Mouse (Mus musculus) kidney, embryonic 16.5 days (tissue): ENCODE data around the gene Dvl2. TPM values are rescaled to one million over a fixed set of nuclear protein-coding genes. Genes with fewer than 3 reads are reported as not detected.
"Not testable (repeated sequence)": the region's sequence is repeated elsewhere in the genome, so short reads cannot be mapped to it uniquely, and the experiment has no call there.

ENCODE experiments used
- ATAC-seq: fragments of 200-750 bp; cut with Nextera tagmentation; 2 replicates; pipeline ENCODE4 v1.8.0; 2017; ENCODE audit warnings: moderate TSS enrichment; ENCODE audit not compliant: low FRiP score, low TSS enrichment
- H3K27ac ChIP-seq: fragments of 300-500 bp; sonication (generic); 2 replicates; pipeline ENCODE4 v1.5.1; 2014; ENCODE audit warnings: low read length
- H3K27me3 ChIP-seq: fragments of 300-500 bp; sonication (generic); 2 replicates; pipeline ENCODE4 v1.6.1; 2014; ENCODE audit warnings: low read length, control low read depth, mixed read lengths; ENCODE audit not compliant: insufficient read depth
- H3K36me3 ChIP-seq: fragments of 300-500 bp; sonication (generic); 2 replicates; pipeline ENCODE4 v1.6.1; 2014; ENCODE audit warnings: low read length, control low read depth, mixed read lengths; ENCODE audit not compliant: insufficient read depth
- H3K4me1 ChIP-seq: fragments of 300-500 bp; sonication (generic); 2 replicates; pipeline ENCODE4 v1.6.1; 2014; ENCODE audit warnings: low read length, control low read depth, mixed read lengths; ENCODE audit not compliant: insufficient read depth
- H3K4me2 ChIP-seq: fragments of 300-500 bp; sonication (generic); replicated peaks from 2 replicates; pipeline ENCODE4 v1.6.1; 2014; ENCODE audit warnings: low read depth, low read length
- H3K4me3 ChIP-seq: fragments of 300-500 bp; sonication (generic); 2 replicates; pipeline ENCODE4 v1.5.1; 2014; ENCODE audit warnings: mild to moderate bottlenecking, low read length
- H3K9ac ChIP-seq: fragments of 300-500 bp; sonication (generic); replicated peaks from 2 replicates; pipeline ENCODE4 v1.6.1; 2014; ENCODE audit warnings: low read length
- H3K9me3 ChIP-seq: fragments of 300-500 bp; sonication (generic); 2 replicates; pipeline ENCODE4 v1.6.1; 2016; ENCODE audit warnings: low read length, control low read depth
- WGBS: fragments of 180-500 bp; shearing (Covaris S2); extraction: QIAGEN DNeasy Blood & Tissue Kit; methylation state at CpG from one replicate; pipeline ENCODE4 v1.1.7; 2014; 5-methylcytosine and 5-hydroxymethylcytosine counted together
- polyA plus RNA-seq: library from polyadenylated mRNA; unstranded; fragments of >200 nt; fragmentation: Nextera tagmentation; extraction: Ambion mirVana; gene quantifications from 2 replicates; pipeline ENCODE4 v1.2.1, GENCODE M21; 2015

Gene Dvl2
- polyA plus RNA-seq, result 39.1 and 40.7 TPM in 2 replicates

- Histone ChIP-seq H3K4me2 (peak within 1 kb of the TSS; percentile 82), H3K27me3 (no peaks in the 10 kb centered on the region), H3K27ac (peak within 1 kb of the TSS; percentile 97), H3K9me3 (no peaks in the 10 kb centered on the region), H3K4me3 (peak within 1 kb of the TSS; percentile 80), H3K36me3 (peaks cover 34% of the 10 kb centered on the region), H3K4me1 (peaks cover 36% of the 10 kb centered on the region), H3K9ac (peak within 1 kb of the TSS; percentile 87)
- WGBS, result 1% methylated on average over 48 of the region's 48 CpGs
- ATAC-seq, result peak; percentile 33
Observed at GRCm38 (mm10) chr11:70000396-70000898, at the start of gene Dvl2. Dvl2 (plus strand) TSS chr11:70000595.

- Histone ChIP-seq H3K4me3 (no peak overlapping the region), H3K9ac (no peak overlapping the region), H3K27ac (no peak overlapping the region), H3K36me3 (no peaks in the 10 kb centered on the region), H3K9me3 (no peaks in the 10 kb centered on the region), H3K4me2 (no peak overlapping the region), H3K27me3 (no peaks in the 10 kb centered on the region; the same call in 1 of the 2 replicates), H3K4me1 (peaks cover 22% of the 10 kb centered on the region)
- 44% methylated on average over 4 of the region's 4 CpGs for WGBS
- no peak for ATAC-seq
Observed at GRCm38 (mm10) chr11:69950807-69951459, 49.5 kb upstream of the Dvl2 start.

GRCm38 (mm10) chr11:69952274-69952673 lies 48.1 kb upstream of the Dvl2 start:
- ATAC-seq, result no peak
- Histone ChIP-seq H3K4me2 (no peak overlapping the region), H3K27ac (no peak overlapping the region), H3K4me3 (no peak overlapping the region), H3K9ac (no peak overlapping the region), H3K36me3 (no peaks in the 10 kb centered on the region), H3K4me1 (peaks cover 11% of the 10 kb centered on the region), H3K27me3 (no peaks in the 10 kb centered on the region; the same call in 1 of the 2 replicates), H3K9me3 (no peaks in the 10 kb centered on the region)
- WGBS, result 17% methylated on average over 1 of the region's 1 CpGs

GRCm38 (mm10) chr11:69953267-69953915 lies 47.0 kb upstream of the Dvl2 start:
- no peak overlapping the region for H3K9ac ChIP-seq
- H3K4me1 ChIP-seq, result peaks cover 4% of the 10 kb centered on the region
- no peak overlapping the region for H3K27ac ChIP-seq
- H3K36me3 ChIP-seq, result no peaks in the 10 kb centered on the region
- H3K27me3 ChIP-seq, result no peaks in the 10 kb centered on the region; the same call in 1 of the 2 replicates
- H3K9me3 ChIP-seq, result no peaks in the 10 kb centered on the region
- WGBS, result 58% methylated on average over 11 of the region's 11 CpGs
- no peak overlapping the region for H3K4me3 ChIP-seq
- no peak for ATAC-seq
- no peak overlapping the region for H3K4me2 ChIP-seq

GRCm38 (mm10) chr11:69955618-69956017 lies 44.8 kb upstream of the Dvl2 start:
- not testable (repeated sequence) for H3K9ac ChIP-seq, H3K36me3 ChIP-seq, H3K27ac ChIP-seq, H3K4me1 ChIP-seq, H3K4me2 ChIP-seq, ATAC-seq, H3K9me3 ChIP-seq, H3K27me3 ChIP-seq, H3K4me3 ChIP-seq
- WGBS, result 69% methylated on average over 3 of the region's 4 CpGs

- Histone ChIP-seq H3K4me1 (no peaks in the 10 kb centered on the region), H3K27ac (no peak overlapping the region), H3K4me3 (no peak overlapping the region), H3K4me2 (no peak overlapping the region), H3K9me3 (no peaks in the 10 kb centered on the region), H3K36me3 (no peaks in the 10 kb centered on the region), H3K27me3 (no peaks in the 10 kb centered on the region), H3K9ac (no peak overlapping the region)
- no peak for ATAC-seq
- 72% methylated on average over 1 of the region's 1 CpGs for whole genome bisulfite sequencing
Observed at GRCm38 (mm10) chr11:69956218-69956617, 44.2 kb upstream of the Dvl2 start.

GRCm38 (mm10) chr11:69960616-69961015 lies 39.8 kb upstream of the Dvl2 start:
- Histone ChIP-seq H3K36me3 (no peaks in the 10 kb centered on the region), H3K27me3 (peaks cover 35% of the 10 kb centered on the region), H3K9me3 (no peaks in the 10 kb centered on the region), H3K9ac (no peak overlapping the region), H3K27ac (no peak overlapping the region), H3K4me1 (no peaks in the 10 kb centered on the region), H3K4me3 (no peak overlapping the region), H3K4me2 (no peak overlapping the region)
- no peak for ATAC-seq
- 38% methylated on average over 5 of the region's 5 CpGs for WGBS

GRCm38 (mm10) chr11:69961841-69962240 lies 38.6 kb upstream of the Dvl2 start:
- WGBS, result 26% methylated on average over 5 of the region's 5 CpGs
- H3K36me3 ChIP-seq, result no peaks in the 10 kb centered on the region
- peaks cover 6% of the 10 kb centered on the region; the same call in 1 of the 2 replicates for H3K4me1 ChIP-seq
- no peak overlapping the region for H3K27ac ChIP-seq
- no peak overlapping the region for H3K9ac ChIP-seq
- no peaks in the 10 kb centered on the region for H3K9me3 ChIP-seq
- no peak for ATAC-seq
- H3K4me3 ChIP-seq, result no peak overlapping the region
- H3K4me2 ChIP-seq, result no peak overlapping the region
- H3K27me3 ChIP-seq, result peaks cover 43% of the 10 kb centered on the region

- Histone ChIP-seq H3K4me3 (peak within 1 kb of the TSS; percentile 54), H3K4me2 (peak within 1 kb of the TSS; percentile 61), H3K27ac (peak within 1 kb of the TSS; percentile 80), H3K36me3 (peaks cover 15% of the 10 kb centered on the region), H3K9ac (peak within 1 kb of the TSS; percentile 70), H3K4me1 (peaks cover 10% of the 10 kb centered on the region; the same call in 1 of the 2 replicates), H3K9me3 (no peaks in the 10 kb centered on the region), H3K27me3 (peaks cover 45% of the 10 kb centered on the region)
- no peak; the same call in 1 of the 2 replicates for ATAC-seq
- 6% methylated on average over 24 of the region's 24 CpGs for WGBS
Observed at GRCm38 (mm10) chr11:69964650-69965270, 35.6 kb upstream of the Dvl2 start, which contains the start of gene Cldn7. Cldn7 (plus strand) TSS chr11:69964779.
